Mouse (Mus musculus): ENCODE measurements around the gene Phf20.

The Phf20 gene

DNA sequence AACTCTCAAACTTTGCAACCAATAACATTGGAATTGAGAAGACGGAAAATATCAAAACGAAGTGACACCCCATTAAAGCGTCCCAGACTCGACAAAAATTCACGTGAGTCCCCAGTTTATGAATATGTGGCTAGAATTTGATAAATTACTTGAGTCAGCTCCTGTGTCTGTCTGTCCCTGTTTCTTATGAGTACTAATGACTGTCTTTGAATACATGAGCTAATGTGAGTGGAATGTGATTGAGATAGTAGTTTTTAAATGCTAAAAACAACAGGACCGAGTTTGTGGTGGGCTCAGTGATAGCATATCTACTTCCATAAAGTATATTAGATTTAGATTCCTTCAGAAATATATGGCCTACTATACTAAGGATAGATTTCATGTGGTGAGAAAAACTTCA, 76.3 kb downstream of the Phf20 start:
- no peak for DNase-seq

DNA sequence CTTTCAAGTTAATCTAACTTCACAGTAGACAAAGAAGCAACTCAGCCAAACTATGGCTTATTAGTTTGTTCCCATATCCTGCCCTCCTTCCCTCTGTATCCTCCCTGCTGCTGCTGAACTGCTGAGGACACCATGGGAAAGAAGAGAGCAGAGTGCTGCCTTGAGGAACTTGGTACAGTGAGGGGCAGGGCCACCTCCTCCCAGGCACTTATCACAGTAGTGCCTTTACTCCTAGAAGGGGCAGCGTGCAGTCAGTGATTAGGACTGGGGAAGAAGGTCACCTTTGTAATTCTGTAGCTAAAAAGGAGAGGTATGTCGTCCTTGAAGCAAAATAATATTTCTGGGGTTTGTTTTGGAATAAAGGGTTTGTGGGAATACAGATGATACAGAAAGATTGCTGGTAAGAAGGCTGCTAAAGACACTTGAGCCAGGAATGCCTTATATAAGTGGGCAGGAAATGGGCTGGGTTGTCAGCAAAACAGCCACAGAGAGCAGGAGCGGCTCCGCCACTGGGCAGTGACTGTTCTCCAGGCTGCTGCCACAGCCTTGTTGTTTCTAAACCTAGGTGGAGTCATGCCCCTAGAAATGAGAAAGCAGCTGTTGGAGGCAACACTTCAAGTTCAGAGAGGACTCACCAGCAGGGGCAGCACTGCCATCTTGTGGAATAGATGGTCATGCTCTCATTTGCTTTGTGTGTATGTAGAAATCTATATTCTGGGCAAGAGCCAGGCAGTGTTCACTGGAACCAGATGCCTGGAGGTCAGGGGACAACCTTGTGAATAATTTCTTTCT, 82.2 kb downstream of the Phf20 start:
- DNase-seq, result peak; percentile 90 to 93

DNA sequence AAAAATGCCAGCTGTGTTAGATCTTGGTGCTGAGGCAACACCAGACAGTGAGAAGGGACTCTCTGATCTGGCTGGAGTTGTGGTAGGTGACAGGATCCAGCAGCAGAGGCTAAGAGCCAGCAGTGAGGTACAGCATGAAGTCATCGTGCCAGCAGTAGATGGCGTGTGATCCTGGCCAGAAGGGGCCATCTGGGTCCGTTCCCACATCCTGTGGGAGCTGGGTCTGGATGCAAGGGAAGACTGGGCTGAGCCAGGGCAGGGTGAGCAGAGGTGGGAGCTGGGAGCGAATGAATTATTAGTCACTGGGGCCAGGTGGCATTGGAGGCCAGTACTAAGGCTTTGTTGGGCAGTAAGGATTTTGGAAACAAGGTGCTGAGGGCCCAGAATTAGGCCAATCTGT, 85.0 kb downstream of the Phf20 start:
- no peak for DNase-seq

- DNase-seq, result no peak
These were observed 88.9 kb downstream of the Phf20 start for GRCm38 (mm10) chr2:156285161-156285560.

DNA sequence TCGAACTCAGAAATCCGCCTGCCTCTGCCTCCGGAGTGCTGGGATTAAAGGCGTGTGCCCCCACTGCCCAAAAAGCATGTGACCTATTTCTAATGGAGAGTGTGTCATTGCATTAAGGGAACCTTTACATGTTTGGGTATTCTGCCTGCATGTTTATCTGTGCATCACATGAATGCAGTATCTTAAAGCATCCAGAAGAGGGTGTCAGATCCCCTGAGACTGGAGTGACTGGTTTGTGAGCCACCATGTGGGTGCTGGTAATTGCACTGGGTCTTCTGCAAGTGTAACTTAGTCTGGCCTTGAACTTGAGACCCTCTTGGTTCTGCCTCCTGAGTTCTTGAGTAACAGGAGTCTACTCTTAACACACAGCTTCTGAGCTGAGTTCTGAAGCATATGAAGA, 90.5 kb downstream of the Phf20 start:
- DNase-seq, result no peak

DNA sequence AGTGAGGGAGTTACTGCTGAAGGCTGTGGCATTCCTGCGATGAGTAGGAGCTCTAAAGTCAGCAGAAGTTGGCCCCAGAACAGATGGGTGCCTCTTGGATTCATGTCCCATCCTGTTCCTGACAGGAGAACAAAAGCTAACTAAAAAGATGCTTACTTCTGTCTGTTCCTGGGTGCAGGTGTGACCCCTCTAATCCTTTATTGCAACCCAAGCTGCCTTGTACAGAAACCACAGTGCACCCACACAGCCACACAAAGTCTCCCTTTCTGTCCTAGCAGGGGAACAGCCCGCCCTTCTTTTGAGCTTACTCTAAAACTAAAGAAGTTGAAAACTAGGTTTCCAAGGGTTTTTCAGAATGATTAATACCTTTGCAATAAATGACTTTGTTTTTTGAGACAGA, 92.0 kb downstream of the Phf20 start:
- DNase-seq, result no peak

DNA sequence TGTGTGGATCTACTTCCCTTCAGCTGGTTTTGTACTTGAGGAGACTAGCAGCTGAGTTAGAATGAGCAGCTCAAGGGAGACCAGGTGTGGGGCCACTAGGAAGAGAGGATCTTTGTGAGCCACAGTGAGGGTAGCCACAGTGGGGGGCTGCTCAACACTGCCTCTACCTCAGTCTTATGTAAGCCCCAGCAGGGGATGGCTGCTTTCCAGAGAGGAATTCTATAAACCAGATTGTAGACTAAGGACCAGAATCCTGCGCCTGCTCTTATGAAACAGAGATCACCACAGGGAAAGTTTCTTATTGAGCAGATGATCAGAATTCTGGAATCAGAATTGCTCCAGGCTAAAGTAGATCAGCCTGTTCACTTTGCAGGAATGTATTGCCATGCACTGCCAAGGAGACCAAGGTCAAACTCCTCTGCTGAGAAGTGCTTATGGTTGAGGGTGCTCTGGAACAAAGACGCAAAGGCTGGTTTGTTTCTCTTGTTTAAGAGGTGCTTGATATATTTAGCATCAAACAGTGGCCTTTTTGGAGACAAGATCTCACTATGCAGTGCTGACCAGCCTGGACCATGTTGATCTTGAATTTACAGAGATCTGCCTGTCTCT, 93.4 kb downstream of the Phf20 start:
- DNase-seq, result no peak

GRCm38 (mm10) chr2:156291998-156292397, 95.7 kb downstream of the Phf20 start:
- DNase-seq, result no peak

DNA sequence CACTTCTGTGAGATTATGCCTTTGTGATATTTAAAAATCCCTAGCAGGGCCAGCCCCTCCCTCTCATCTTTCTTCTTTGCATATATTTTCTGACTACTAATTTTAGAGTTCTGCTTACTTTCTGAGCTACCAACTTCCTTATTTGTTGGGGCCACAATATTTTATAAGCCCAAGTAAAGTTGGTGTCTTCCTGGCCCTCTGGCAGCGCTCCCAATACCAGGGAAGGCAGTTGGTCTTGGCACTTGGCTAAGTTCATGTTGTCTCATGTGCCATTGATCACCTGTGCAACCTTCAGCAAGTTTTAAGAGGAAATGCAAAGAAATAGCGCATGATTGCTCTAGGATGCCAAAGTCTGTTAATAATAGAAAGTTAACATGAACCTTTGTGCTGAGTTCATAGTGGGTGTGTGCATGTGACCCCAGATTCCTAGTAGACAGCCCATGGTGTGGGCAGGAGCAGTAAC, 99.4 kb downstream of the Phf20 start:
- DNase-seq, result peak; percentile 78 to 86

DNA sequence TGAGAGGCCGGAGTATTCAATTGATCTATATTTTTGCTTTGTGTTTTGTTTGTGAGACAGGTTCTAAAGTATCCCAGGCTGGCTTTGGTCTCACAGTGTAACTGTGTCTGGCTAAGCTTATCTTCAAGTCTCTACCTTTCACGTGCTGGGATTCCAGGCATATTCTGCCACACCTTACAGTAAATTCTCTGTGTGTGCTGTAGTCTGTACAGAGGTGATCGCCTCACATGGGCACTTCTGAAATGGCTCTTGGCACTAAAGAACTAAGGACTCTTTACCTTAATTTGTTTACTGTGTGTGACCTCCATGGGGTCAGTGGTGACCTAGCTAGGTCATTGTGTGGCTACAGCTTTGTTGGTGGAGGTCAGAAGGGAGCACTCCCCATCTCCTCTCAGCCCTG, 99.9 kb downstream of the Phf20 start:
- DNase-seq, result no peak

- DNase-seq, result peak; percentile 57 to 69
These were observed 101.4 kb downstream of the Phf20 start for GRCm38 (mm10) chr2:156297653-156298052.

DNA sequence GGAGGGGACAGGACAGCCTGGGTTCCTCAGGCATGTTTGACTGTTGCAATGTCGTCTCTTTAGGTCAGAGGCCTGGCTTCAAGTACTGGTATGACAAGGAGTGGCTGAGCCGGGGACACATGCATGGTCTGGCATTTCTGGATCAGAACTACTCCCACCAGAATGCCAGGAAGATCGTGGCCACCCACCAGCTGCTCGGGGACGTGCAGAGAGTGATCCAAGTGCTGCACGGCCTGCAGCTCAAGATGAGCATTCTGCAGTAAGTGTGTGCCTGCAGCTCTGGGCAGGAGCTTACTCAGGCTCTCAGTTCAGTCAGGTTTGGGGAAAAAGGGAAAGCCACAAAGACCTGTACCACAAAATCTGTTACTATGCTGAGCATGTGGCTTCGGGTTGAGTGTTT, 102.2 kb downstream of the Phf20 start:
- no peak for DNase-seq

- no peak for DNase-seq
These were observed 105.8 kb downstream of the Phf20 start for GRCm38 (mm10) chr2:156302063-156302462.

GRCm38 (mm10) chr2:156304351-156304750, 108.1 kb downstream of the Phf20 start:
- DNase-seq, result peak; percentile 71 to 76

GRCm38 (mm10) chr2:156305818-156306217, 109.6 kb downstream of the Phf20 start:
- DNase-seq, result no peak

DNA sequence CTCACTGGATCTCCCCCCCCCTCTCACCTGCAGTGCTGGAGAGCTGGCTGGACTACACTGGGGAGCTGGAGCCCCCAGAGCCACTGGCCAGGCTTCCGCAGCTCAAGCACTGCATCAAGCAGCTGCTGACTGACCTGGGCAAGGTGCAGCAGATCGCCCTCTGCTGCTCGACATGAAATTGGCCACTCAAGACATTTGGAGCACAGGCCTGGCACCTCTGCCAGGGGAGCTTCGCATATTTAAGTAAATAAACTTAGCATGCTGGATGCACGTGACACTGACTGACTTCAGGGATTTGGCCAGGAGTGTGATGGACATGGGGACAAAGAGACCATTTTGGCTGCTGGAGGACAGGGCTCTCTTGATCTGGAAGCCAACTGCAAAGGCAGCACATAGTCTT, 111.0 kb downstream of the Phf20 start:
- peak; percentile 58 to 75 for DNase-seq

- no peak for DNase-seq
These were observed 113.7 kb downstream of the Phf20 start for GRCm38 (mm10) chr2:156309948-156310347.

- no peak for DNase-seq
These were observed 114.2 kb downstream of the Phf20 start for GRCm38 (mm10) chr2:156310455-156310854.

- no peak for DNase-seq
These were observed 114.7 kb downstream of the Phf20 start for GRCm38 (mm10) chr2:156310945-156311344.

DNA sequence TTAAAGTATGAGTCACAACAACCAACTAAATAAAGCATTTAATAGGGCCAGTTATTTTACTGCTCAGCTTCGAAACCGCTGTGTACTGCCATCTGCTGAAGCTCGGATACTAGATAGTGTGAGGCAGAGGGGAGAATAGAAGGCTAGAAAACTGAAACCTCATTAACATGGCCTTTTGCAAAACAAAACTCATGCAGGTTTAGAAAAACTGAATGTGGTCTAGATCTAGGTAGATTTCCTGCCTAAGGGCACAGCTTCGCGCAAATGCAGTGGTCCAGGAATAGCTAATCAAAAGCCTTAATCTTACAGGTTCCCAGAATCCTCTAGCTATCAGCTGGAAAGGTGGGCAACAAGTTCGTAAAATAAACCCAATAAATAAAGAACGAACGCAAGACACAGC, 115.2 kb downstream of the Phf20 start:
- DNase-seq, result no peak

- peak; percentile 74 to 87 for DNase-seq
These were observed 115.6 kb downstream of the Phf20 start for GRCm38 (mm10) chr2:156311841-156312291.

- DNase-seq, result peak; percentile 85 to 93
These were observed 116.1 kb downstream of the Phf20 start, which contains the start of the genes Cnbd2 and Scand1 for GRCm38 (mm10) chr2:156312297-156312897. Gene Cnbd2, plus strand, starts transcription at chr2:156312299. Gene Scand1, minus strand, starts transcription at chr2:156312704.

DNA sequence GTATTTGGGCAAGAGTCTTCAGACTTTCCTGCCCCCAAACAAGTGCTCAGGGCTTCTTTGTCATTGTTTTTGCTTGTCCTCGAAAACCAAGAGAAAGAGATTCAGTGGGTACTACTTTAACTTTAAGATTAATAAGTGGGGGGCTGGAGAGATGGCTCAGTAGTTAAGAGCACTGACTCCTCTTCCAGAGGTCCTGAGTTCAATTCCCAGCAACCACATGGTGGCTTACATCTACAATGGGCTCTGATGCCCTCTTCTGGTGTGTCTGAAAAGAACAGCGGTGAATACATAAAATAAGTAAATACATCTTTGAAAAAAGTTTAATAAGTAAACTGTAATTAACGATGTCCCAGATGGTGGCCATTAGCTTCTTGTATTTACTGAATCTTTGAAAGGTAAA, 116.9 kb downstream of the Phf20 start:
- no peak for DNase-seq

- no peak for DNase-seq
These were observed 118.5 kb downstream of the Phf20 start for GRCm38 (mm10) chr2:156314811-156315210.

Measured in kidney, postnatal 25 days (tissue).